Mouse (Mus musculus): ENCODE measurements around the gene Pik3ap1.
A peak's percentile ranks its signal among the peaks of the same experiment; 100 is the strongest.
"Not testable (repeated sequence)": the region's sequence is repeated elsewhere in the genome, so short reads cannot be mapped to it uniquely, and the experiment has no call there.

The Pik3ap1 gene

DNA sequence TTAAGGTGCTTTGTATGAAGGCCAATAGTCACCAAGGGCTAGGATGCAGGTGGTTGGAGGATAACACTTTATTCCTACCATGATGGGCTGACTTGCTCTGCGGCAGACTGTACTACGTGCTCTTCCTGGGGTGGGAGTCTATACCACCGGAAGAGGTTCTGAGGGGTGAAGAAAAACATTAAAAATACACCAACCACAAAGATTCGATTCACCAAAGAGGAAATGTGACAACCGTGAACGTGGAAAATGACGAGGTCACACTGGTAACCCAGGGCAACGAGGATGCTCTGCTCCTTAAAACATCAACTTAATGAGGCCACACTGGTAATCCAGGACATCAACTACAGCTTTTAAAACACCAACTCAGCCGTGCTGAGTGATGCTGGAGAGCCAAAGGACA lies 56.2 kb downstream of the Pik3ap1 start:
- DNase-seq = no peak

GRCm38 (mm10) chr19:41323813-41324212 lies 61.1 kb downstream of the Pik3ap1 start:
- DNase-seq = no peak

- peak; percentile 44 for DNase-seq
Observed at GRCm38 (mm10) chr19:41323125-41323524, 61.8 kb downstream of the Pik3ap1 start.

GRCm38 (mm10) chr19:41321149-41321548 lies 63.8 kb downstream of the Pik3ap1 start:
- no peak for DNase-seq

GRCm38 (mm10) chr19:41317315-41318095 lies 67.4 kb downstream of the Pik3ap1 start:
- DNase-seq = peak; percentile 63

DNA sequence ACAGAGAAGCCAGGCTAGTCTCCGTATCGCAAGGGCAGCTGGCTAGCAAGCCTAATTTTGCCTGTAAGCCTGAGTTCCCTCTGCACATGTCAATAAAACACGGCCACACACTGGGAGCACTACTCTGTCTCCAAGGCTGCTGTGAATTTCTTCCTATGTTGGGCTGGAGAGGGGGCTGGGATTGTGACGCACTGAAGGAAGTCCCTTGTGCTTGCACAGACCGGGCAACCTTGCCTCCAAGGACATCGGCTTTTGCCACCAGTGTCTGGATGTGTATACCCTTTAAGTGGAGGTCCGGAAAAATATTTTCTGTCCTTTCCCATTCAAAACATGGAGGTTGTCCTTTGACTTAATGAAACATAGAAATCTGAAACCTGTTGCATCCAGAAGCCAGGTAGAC lies 70.2 kb downstream of the Pik3ap1 start:
- DNase-seq = no peak

GRCm38 (mm10) chr19:41313663-41314062 lies 71.2 kb downstream of the Pik3ap1 start:
- DNase-seq = peak; percentile 11

DNA sequence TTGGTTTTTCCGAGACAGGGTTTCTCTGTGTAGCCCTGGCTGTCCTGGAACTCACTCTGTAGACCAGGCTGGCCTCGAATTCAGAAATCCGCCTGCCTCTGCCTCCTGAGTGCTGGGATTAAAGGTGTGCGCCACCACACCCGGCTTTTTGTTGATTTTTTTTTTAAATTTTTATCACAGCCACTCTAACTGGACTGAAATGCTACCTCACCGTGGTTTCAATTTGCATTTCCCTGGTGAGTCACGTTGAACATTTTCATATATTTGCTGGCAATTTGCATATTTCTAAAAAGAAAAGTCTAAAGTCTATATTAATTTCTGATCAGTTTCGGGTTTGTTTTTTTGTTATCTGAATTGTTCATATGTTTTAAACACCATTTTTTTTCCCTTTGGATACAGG lies 72.3 kb downstream of the Pik3ap1 start:
- not testable (repeated sequence) for DNase-seq

DNA sequence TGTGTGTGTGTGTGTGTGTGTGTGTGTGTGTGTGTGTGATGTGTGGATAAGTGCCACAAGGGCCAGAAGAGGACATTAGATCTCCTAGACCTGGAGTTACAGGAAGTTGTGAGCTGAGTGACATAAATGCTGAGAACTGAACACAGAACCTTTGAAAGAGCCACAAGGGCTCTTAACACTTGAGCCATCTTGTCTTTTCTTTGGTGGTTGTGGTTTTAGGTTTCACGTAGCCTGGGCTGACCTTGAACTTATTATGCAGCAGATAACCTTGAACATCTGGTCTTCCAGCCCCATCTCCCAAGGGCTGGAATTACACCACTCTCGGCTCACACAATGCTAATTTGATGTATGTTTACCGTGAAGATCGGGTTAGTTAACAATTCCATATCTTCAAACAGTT lies 72.9 kb downstream of the Pik3ap1 start:
- no peak for DNase-seq

DNA sequence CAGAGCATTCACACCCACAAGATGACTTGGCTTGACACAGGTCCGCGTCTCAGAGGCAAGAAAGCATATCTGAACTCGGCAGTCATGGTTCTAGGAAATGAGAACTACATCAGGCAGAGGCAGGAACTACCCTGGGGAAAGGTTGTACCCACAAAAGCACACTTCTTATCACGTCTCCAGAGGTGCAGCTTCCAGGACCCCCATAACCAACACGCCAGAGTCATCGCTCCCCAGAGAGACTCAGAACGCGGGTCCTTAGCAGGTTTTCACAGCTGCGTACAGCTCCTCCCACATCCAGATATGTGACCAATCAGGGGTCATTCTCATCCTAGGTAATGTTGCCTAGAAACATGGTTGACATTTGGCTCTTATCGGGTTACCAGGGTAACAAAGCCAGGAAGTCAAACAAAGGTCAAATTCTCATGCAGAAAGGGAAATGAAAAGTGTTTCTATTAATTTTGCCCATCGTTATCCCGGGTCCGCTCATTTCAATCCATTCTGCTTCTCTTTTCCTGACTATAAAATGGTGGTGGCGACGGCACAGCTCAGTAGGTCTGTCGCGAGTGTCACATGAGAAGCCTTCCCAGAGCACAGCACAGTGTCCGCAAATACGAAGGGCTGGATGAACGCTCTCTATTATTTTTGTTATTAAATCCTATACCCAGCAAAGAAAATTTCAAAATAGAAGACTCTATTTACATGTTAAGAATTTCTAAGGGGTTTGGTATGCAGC lies 73.8 kb downstream of the Pik3ap1 start:
- DNase-seq = peak; percentile 29

- DNase-seq = no peak
Observed at GRCm38 (mm10) chr19:41303933-41304332, 81.0 kb downstream of the Pik3ap1 start.

DNA sequence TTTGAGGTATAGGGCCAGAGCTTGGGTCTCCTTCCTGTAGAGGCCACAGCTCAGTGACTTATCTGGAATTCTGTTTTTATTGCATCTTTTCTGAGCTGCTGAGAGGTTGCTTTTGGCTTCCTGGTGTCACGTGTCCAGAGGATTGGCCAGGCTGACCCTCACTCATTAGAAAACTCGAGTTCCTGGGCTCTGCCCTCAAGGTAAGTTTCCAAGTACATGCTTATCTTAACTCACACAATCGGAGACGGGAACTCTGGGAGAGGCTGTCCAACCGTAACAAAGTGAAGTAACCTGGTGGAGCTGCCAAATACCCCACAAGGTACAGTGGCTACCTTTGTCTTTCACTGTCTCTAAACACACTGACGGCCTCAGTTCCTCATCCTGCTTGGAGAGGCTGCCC lies 81.5 kb downstream of the Pik3ap1 start:
- no peak for DNase-seq

- DNase-seq = no peak
Observed at GRCm38 (mm10) chr19:41301856-41302255, 83.0 kb downstream of the Pik3ap1 start.

DNA sequence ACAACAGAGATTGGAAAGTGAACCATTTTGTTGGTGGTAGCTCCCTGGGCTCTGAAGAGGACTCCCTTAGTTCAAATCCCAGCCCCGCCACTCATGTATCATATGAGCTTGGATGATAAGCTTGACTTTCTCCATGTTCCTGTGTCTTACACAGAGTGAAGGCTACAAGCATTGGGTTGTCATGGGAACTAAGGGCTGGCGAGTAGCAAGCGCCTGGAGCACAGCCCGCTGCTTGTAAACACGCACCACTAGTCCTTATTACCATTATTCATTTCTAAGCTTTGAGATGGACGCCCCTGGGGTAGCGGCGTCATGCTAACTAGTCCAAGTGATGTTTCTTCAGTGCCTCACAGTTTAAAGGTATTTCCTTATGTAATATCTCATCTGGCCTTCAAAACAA lies 85.5 kb downstream of the Pik3ap1 start:
- no peak for DNase-seq

- DNase-seq = no peak
Observed at GRCm38 (mm10) chr19:41290952-41291619, 93.8 kb downstream of the Pik3ap1 start.

DNA sequence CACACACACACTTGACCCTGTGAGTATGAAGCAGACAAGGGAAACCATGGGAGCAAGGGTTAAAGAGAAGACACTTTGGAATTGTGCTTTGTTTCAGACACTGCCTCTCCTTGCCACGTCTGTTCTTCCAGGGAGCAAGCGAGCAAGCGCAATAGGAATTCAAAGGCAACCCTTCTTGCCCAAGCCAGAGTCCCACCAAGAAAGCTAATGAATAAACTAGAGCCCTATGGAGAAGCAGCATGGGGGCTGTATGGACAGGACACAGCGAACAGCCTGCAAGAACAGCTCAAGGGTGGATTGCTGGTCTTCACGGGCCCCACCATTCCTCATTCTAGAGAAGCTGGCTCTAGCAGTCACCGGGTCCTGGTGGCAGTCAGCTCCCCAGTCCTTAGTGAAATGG lies 96.3 kb downstream of the Pik3ap1 start:
- no peak for DNase-seq

DNA sequence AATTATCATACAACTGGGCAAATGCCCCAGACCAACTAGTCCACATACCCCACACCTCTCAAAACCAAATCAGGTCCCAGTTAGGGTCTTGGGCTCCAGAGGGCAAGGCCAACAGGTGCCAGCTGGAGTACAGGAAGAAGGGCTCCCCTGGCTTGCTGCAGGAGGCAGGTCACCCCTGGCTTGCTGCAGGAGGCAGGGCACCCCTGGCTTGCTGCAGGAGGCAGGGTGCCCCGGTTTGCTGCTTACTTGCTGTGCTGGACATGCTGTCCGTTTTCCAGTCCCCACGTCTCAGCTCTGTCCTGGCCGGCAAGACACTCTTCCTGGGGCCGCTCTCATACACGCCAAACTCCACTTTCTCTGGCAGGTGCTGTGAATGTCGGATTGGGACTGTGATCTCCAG lies 97.7 kb downstream of the Pik3ap1 start:
- no peak for DNase-seq

DNA sequence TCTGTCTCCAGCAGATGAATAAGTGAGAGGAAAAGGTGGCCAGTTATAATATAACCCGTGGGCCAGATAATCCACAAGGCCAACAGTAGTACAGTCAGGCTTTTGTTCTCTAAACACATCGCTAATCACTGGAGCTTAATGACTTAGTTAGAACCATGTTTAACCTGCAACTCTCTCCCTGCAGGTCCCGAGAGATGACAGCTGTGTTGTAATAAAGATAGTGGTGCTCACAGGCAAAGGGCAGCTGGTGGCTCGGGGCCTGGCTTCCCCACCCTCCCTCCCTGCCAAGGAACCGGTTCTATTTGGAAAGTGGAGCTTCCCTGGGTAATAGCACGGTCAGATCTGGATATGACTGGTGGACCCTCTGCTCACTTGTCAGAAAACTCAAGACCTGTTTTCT lies 100.4 kb downstream of the Pik3ap1 start:
- no peak for DNase-seq

DNA sequence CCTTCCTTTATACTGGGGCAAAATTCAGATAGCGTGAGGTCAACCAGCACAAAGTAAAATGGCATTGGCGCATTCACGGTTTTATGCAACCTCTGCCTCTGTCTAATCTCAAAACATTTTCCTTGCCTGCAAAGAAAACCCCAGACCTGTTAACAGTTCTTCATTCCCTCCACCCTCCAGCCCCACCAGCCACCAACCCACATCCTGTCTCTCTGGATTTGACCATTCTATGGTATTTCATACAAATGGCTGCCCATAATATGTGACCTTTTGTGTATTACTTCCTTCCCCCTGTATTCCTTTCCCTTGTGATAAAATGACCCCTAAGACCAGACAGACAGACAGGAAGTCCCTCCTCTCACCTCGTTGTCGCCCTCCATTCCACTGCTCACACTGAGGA lies 102.2 kb downstream of the Pik3ap1 start:
- no peak for DNase-seq

DNA sequence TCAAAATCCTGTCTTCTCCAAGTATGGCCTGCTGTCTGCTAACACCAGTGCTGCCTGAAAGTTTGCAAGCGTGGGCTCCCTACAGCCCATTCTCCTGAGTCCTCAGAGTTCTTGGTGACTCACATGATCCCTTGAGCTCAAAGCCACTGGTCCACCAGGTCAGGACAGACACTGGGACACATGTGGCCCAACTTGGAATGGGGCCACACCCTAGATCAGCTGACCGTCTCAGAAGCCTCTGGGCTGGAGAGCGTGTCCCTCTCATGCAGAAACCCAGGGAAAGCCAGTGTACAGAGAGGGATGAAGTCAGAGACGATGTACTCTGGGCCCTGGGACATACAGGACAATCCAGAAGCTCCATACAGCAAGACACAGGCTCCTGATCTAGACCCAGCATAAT lies 102.7 kb downstream of the Pik3ap1 start:
- DNase-seq = no peak

GRCm38 (mm10) chr19:41279724-41280244 lies 105.1 kb downstream of the Pik3ap1 start:
- DNase-seq = no peak

GRCm38 (mm10) chr19:41278606-41279005 lies 106.3 kb downstream of the Pik3ap1 start:
- DNase-seq = no peak

DNA sequence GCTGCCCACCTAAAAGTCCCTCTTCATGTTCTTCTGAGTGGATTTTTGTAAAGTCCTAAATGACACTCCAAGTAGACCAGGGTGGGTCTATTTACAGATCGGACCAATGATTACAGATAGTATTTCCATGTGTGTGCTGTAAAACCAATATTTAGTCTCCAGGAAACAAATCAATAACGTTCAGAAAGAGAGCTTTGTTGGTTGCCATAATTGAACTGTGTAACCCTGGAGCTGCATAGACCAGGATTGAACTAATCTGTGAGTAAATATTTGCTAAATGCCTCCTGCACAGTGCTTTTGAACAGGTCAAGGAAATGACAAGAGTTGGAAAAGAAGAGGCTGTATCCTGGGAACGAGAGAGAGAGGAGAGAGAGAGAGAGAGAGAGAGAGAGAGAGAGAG lies 109.3 kb downstream of the Pik3ap1 start:
- no peak for DNase-seq

DNA sequence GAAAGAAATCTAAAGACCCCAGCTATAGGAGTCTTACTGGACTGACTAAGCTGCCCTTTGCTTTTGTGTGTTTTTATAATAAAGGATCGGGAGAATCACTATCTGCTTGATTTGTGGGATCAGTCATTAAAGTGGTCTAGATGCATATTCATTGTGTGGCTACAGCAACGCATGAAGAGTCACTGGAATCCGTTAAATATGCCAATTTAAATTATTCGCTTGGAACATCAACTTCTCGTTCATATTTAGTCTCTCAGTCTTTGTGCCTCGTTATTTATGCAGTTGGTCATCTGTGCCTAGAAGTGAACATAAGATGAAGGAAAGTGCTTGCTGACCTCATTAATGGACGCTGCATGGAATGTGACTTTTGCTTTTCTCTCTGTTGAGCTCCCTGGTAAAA lies 114.0 kb downstream of the Pik3ap1 start:
- DNase-seq = no peak

Data from lung, postnatal 10 days (tissue).